Mouse (Mus musculus): ENCODE data around the gene Ubb. TPM values are rescaled to one million over a fixed set of nuclear protein-coding genes. Genes with fewer than 3 reads are reported as not detected.
"Not testable (repeated sequence)": the region's sequence is repeated elsewhere in the genome, so short reads cannot be mapped to it uniquely, and the experiment has no call there.

Gene Ubb
- polyA plus RNA-seq (2015; fragmentation: Nextera tagmentation; extraction: Ambion mirVana), result 4,689 and 4,874 TPM in 2 replicates

DNA sequence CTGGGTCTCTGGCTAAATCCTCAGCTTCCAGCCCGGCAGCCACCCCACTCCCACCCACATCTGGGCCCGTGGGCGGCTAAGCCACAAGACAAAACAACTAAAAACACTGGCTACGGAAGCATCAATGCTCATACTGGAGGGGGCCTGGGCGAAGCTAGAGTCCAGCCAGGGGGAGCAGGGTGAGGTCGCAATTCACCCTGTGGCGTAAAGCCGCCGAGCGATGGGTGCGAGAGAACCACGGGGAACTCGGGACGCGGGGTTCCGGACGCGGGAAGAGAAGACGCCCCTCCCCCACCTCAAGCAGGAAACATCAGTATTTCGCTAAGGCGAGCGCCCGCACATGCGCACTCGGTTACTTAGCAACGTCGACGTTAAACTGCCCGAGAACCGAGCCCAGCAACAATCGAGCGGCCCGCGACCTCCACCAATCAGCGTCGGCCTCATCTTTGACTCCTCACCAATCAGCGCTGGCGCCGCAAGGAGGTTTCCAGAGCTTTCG, at the start of gene Ubb:
Gene Ubb (plus strand): TSS at position 445 of the 499 bp plus-strand sequence.
- H3K4me2 ChIP-seq, result peak within 1 kb of the TSS; percentile 69
- peak; percentile 97 for ATAC-seq (replicated peaks)
- H3K27ac ChIP-seq, result peak within 1 kb of the TSS; percentile 97
- H3K27me3 ChIP-seq (replicated peaks), result no peaks in the 10 kb centered on the region
- peak within 1 kb of the TSS; percentile 85 for H3K9ac ChIP-seq
- WGBS, result under 1% methylated on average over 40 of the region's 40 CpGs
- H3K4me3 ChIP-seq, result peak within 1 kb of the TSS; percentile 57
- peaks cover 40% of the 10 kb centered on the region for H3K4me1 ChIP-seq
- no peaks in the 10 kb centered on the region for H3K36me3 ChIP-seq (replicated peaks)
- H3K9me3 ChIP-seq, result no peaks in the 10 kb centered on the region

DNA sequence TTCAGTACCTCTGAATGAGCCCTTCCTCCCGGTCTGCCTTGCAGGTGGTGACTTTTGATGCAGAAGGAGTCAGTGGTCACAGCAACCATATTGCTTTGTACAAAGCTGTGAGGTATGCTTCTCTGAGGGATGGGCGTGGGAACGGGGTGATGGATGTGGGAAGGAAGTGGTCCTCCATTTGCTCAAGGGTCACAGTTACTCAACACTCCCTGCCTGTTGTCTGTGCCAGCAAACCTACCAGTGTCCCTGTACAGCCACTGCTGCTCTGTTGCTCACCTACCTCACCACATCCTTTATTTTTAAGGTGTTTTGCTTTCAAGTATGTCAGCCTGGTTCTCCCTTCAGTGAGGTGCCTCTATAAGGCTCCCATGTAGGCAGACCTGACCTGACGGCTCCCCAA, 43.3 kb upstream of the Ubb start:
- Histone ChIP-seq H3K36me3 (replicated peaks) (no peaks in the 10 kb centered on the region), H3K9ac (no peak overlapping the region), H3K4me1 (no peaks in the 10 kb centered on the region), H3K9me3 (no peaks in the 10 kb centered on the region), H3K4me3 (no peak overlapping the region), H3K4me2 (no peak overlapping the region), H3K27me3 (replicated peaks) (no peaks in the 10 kb centered on the region), H3K27ac (no peak overlapping the region)
- no peak for ATAC-seq (replicated peaks)
- 96% methylated on average over 4 of the region's 4 CpGs for WGBS

DNA sequence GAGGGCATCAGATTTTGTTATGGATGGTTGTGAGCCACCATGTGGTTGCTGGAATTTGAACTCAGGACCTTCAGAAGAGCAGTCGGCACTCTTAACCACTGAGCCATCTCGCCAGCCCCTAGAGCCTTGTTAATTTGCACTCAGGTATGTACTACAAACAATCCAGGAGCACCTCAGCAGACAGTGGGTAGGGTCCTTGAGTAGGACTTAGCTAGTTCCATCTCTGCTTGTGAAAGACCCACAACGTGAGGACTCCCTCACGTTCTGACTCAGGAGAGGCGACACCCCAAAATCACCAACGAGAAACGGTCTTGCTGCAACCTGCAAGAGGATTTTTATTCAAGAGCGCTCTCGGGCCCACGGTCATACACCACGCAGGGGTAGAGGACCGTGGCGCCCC, 42.6 kb upstream of the Ubb start:
- not testable (repeated sequence) for H3K36me3 ChIP-seq (replicated peaks); H3K4me1 ChIP-seq; H3K27me3 ChIP-seq (replicated peaks); H3K27ac ChIP-seq; H3K4me3 ChIP-seq; H3K9ac ChIP-seq; H3K4me2 ChIP-seq; ATAC-seq (replicated peaks); H3K9me3 ChIP-seq
- WGBS, result 95% methylated on average over 13 of the region's 13 CpGs

DNA sequence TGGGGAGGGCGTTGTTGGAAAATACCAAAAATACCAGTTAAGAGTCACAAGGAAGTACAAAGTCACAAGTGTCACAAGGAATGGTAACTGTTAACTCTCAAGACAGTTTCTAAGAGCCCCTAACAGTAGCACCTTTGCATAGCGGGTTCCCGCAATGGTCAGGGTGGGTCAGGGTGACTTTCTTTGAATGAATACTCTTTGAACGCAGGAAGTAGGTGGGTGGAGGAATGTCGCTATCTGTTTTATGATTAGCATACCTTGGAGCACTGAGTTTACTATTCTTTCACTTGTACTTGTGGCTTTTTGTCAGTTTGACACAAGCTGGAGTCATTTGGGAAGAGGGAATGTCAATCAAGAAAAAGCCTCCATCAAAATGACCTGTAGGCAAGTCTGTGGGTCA, 42.2 kb upstream of the Ubb start:
- not testable (repeated sequence) for H3K27me3 ChIP-seq (replicated peaks); H3K9ac ChIP-seq; H3K9me3 ChIP-seq; H3K4me2 ChIP-seq; ATAC-seq (replicated peaks); H3K27ac ChIP-seq; H3K36me3 ChIP-seq (replicated peaks); H3K4me3 ChIP-seq; H3K4me1 ChIP-seq
- 97% methylated on average over 5 of the region's 5 CpGs for WGBS

DNA sequence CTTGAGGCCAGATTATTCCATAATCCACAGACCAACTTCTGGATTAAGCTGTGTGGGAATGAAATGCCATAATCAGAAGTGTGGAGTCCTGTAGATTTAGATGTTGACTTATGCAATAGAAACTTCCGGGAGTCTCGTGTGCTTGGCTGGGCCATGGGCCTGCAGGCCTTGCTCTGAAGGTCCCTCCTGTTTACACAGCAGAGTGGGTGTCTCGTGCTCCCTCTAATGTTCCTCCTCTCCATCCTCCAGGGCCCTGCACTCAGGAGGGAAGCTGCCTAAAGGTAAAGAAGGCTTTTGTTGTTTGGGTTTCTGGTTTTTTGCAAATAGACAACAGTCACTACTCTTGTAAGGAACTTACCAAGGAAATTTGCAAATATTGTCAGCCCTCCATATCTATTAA, 41.4 kb upstream of the Ubb start:
- H3K27ac ChIP-seq, result no peak overlapping the region
- no peaks in the 10 kb centered on the region for H3K9me3 ChIP-seq
- H3K4me1 ChIP-seq, result no peaks in the 10 kb centered on the region
- no peak for ATAC-seq (replicated peaks)
- H3K36me3 ChIP-seq (replicated peaks), result no peaks in the 10 kb centered on the region
- H3K9ac ChIP-seq, result no peak overlapping the region
- 81% methylated on average over 3 of the region's 3 CpGs for WGBS
- H3K27me3 ChIP-seq (replicated peaks), result no peaks in the 10 kb centered on the region
- no peak overlapping the region for H3K4me2 ChIP-seq
- no peak overlapping the region for H3K4me3 ChIP-seq

DNA sequence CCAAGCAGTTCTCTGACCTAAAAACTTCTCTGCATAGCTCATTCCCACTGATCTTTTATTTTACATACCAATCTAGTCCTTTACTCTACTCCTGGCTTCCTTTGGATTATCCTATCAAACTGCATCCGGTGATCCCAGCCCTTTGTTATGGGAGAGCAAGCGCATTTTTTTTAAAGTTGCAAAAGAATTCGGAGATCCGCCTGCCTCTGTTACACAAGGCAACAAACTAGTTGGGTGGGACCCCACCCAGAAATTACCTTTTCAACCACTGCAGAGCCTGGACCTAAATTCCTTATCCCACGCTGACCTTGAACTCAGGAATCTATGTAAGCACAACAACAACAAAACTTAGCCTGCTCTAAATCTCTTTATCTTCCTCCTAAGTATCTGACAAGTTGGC, 40.0 kb upstream of the Ubb start:
- Histone ChIP-seq H3K4me1 (no peaks in the 10 kb centered on the region), H3K9me3 (no peaks in the 10 kb centered on the region), H3K4me3 (no peak overlapping the region), H3K4me2 (no peak overlapping the region), H3K36me3 (replicated peaks) (no peaks in the 10 kb centered on the region), H3K9ac (no peak overlapping the region), H3K27me3 (replicated peaks) (no peaks in the 10 kb centered on the region), H3K27ac (no peak overlapping the region)
- WGBS, result 87% methylated on average over 5 of the region's 5 CpGs
- no peak for ATAC-seq (replicated peaks)

DNA sequence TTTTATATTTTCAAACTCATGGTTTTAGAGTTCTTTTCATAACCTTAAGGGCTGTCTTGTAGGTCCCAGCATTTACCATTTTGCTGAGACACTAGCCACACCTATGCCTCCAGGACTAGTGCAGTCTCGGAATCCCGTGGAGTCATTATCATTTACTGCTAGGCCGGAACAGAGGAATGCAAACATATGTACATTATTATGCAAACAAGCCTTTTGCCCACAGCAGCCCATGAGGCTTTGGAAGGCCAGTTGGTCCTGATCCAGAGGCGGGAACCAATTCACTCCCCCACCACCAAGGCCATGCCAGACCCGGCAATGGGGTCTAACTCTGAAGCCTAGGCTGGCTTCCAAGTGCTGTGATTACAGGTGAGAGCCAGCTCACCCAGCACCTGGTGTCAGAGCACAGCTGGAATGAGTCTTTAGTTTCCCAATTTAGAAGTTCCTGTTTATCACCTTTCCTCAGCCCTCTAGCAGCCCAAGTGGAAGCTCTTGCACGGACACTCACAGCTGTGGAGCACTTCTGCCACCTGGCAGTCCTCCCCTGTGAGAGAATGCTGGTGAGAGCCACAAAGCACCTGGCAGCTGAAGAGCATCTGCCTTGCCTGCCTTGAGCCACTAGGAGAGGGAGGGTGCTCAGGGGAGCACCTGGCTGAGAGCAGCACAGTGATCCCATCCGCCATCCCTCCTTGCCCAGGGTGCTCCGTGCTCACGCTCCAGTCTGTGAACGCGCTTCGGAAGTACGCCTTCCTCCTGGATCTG, 39.3 kb upstream of the Ubb start:
- Histone ChIP-seq H3K4me2 (no peak overlapping the region), H3K36me3 (replicated peaks) (no peaks in the 10 kb centered on the region), H3K9ac (no peak overlapping the region), H3K4me1 (no peaks in the 10 kb centered on the region), H3K27ac (no peak overlapping the region), H3K27me3 (replicated peaks) (no peaks in the 10 kb centered on the region), H3K9me3 (no peaks in the 10 kb centered on the region), H3K4me3 (no peak overlapping the region)
- no peak for ATAC-seq (replicated peaks)
- 71% methylated on average over 13 of the region's 13 CpGs for WGBS

DNA sequence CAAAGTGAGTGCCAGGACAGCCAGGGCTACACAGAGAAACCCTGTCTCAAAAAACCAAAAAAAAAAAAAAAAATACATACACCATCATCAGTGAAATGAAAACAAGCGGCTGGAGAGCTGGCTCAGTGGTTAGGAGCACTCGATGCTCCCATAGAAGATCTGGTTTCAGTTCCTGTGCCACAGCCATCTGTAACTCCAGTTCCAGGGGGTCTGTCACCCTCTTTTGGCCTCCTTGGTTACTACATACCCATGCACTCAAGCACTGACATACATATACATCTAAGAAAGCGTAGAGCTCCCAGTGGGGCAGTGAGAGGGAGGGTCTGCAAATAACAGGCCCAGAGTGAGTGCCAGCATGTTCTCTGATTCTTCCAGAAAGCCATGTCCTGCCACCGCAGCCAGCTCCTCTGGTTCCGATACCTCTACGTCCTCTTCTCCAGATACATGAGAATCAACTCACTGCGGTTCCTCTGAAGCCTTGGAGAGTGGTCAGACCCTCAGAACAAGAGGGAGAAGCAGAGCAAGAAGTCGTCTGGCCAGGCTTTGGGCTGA, 38.4 kb upstream of the Ubb start:
- H3K4me3 ChIP-seq, result no peak overlapping the region
- WGBS, result 91% methylated on average over 8 of the region's 8 CpGs
- H3K9ac ChIP-seq, result no peak overlapping the region
- no peak overlapping the region for H3K4me2 ChIP-seq
- H3K27ac ChIP-seq, result no peak overlapping the region
- H3K27me3 ChIP-seq (replicated peaks), result no peaks in the 10 kb centered on the region
- no peak for ATAC-seq (replicated peaks)
- no peaks in the 10 kb centered on the region for H3K36me3 ChIP-seq (replicated peaks)
- no peaks in the 10 kb centered on the region for H3K9me3 ChIP-seq
- H3K4me1 ChIP-seq, result no peaks in the 10 kb centered on the region

DNA sequence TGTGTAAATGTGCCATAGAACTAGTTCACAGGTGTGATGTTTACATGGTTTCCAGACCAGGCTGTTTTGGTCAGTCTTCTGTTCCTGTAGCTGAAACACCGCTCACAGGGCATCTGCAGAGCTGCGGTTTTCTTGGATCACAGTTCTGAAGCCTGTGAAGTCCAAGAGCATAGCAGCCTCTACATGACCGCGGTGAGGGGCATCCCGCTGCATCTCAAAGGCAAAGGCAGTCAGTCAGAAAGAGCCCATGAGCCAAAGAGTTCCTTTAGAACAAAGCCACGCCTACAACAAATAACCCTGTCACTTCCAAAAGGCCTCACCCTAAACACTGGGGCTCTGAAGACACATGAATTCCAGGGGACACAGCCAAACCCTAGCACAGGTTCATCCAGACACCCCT, 37.7 kb upstream of the Ubb start:
- no peaks in the 10 kb centered on the region for H3K4me1 ChIP-seq
- 79% methylated on average over 6 of the region's 6 CpGs for WGBS
- no peak for ATAC-seq (replicated peaks)

DNA sequence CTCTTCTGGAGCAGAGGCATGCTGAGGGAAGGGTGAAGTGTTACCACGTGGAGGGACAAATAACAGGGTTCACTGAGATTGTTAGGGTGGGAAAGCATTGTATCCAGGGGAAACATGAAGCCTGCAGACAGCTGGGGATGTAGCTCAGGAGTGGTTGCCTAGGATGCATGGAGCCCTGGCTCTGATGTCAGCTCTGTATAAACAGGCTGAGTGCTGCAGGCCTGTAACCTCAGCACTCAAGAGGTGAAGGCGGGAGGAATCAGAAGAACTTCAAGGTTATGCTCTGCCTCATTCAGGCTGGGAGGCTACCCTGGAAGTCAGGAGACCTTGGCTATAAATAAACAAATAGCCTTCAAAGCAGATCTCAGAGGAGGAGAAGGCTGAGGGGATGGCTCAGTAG, 32.0 kb upstream of the Ubb start:
- Histone ChIP-seq H3K4me2 (no peak overlapping the region), H3K9ac (no peak overlapping the region), H3K4me3 (no peak overlapping the region), H3K36me3 (replicated peaks) (0 out of 2 replicates have a peak, but pooled peaks cover 2% of the 10 kb centered on the region), H3K27me3 (replicated peaks) (no peaks in the 10 kb centered on the region), H3K9me3 (no peaks in the 10 kb centered on the region), H3K4me1 (no peaks in the 10 kb centered on the region), H3K27ac (no peak overlapping the region)
- 23% methylated on average over 2 of the region's 2 CpGs for WGBS
- no peak for ATAC-seq (replicated peaks)

More for the DNA sequence above, 37.7 kb upstream of the Ubb start:
- Histone ChIP-seq H3K27ac (no peak overlapping the region), H3K4me3 (no peak overlapping the region), H3K4me2 (no peak overlapping the region), H3K9ac (no peak overlapping the region), H3K36me3 (replicated peaks) (no peaks in the 10 kb centered on the region), H3K27me3 (replicated peaks) (no peaks in the 10 kb centered on the region), H3K9me3 (no peaks in the 10 kb centered on the region)

DNA sequence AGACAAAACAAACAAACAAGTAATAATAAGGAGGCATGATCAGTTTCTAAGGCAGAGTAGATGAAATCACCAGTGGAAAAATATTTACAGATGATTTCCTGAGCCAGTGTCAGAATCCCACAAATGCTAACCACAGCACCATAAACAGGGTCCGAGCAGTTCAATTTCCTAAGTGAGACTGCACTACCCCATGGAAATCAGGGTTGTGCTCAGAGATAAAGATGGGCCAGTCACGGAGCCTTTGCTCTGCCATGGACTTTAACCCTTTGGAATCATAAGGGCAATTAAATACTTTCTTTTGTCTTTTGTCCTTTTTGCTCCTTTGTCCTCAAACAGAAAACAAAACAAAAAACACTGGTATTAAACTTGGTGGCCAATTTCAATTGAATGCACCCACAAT, 28.7 kb upstream of the Ubb start:
- H3K27me3 ChIP-seq (replicated peaks), result no peaks in the 10 kb centered on the region
- no peak overlapping the region for H3K27ac ChIP-seq
- no peak for ATAC-seq (replicated peaks)
- no peak overlapping the region for H3K9ac ChIP-seq
- no peaks in the 10 kb centered on the region for H3K9me3 ChIP-seq
- H3K36me3 ChIP-seq (replicated peaks), result peaks cover 10% of the 10 kb centered on the region; the same call in 1 of the 2 replicates
- H3K4me2 ChIP-seq, result no peak overlapping the region
- no peak overlapping the region for H3K4me3 ChIP-seq
- no peaks in the 10 kb centered on the region for H3K4me1 ChIP-seq
- WGBS, result 76% methylated on average over 2 of the region's 2 CpGs

DNA sequence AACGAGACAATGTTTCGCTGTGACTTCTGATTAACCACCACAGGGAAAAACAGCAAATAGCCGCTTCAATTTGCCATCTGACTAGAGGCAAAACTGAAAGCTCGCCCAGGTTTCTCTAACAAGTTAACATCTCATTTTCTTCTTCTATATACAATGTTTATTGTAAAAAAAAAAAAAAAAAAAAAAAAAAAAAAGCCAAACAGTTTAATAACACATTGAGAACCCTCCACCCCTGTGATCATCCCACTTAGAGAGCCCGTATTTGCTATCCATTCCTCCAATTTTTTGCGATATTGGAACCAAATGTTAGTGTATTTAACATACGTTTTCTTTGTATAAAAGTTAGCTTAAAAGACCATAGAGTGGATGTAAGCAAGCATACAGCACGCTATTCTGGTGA, 13.9 kb upstream of the Ubb start:
- Histone ChIP-seq H3K9ac (0 out of 2 replicates have a peak overlapping the region, but pooled peaks have one; percentile 31), H3K36me3 (replicated peaks) (0 out of 2 replicates have a peak, but pooled peaks cover 8% of the 10 kb centered on the region), H3K27me3 (replicated peaks) (no peaks in the 10 kb centered on the region), H3K4me2 (peak overlapping the region; percentile 83), H3K27ac (no peak overlapping the region), H3K4me1 (peaks cover 16% of the 10 kb centered on the region), H3K9me3 (no peaks in the 10 kb centered on the region), H3K4me3 (peak overlapping the region; percentile 94; the same call in 1 of the 2 replicates)
- 84% methylated on average over 8 of the region's 8 CpGs for WGBS
- no peak for ATAC-seq (replicated peaks)
